Mouse (Mus musculus) cerebellum, adult 2 months (tissue): ENCODE measurements around the gene Rpl36-ps4.

Experiments
- CTCF ChIP-seq: fragments of 200-500 bp; IDR thresholded peaks from 2 replicates; pipeline ENCODE4 v1.5.1; 2011; ENCODE audit warnings: low read depth, mild to moderate bottlenecking, control low read depth, low read length, moderate library complexity, borderline replicate concordance; ENCODE audit not compliant: insufficient read depth
- POLR2A ChIP-seq: fragments of 200-500 bp; IDR thresholded peaks from 2 replicates; pipeline ENCODE4 v1.6.1; 2011; ENCODE audit warnings: low read length, control low read depth, borderline replicate concordance; ENCODE audit not compliant: insufficient read depth

GRCm38 (mm10) chr17:87878556-87879483 is 42.0 kb upstream of the Rpl36-ps4 start:
- TF ChIP-seq POLR2A, result no peak
- no peak for TF ChIP-seq CTCF
